Mouse (Mus musculus) lung, postnatal 14 days (tissue): ENCODE data around the gene Zfp574.

Experiments used
- DNase-seq: peaks from one replicate; pipeline ENCODE4 v3.0.0; 2021

The Zfp574 gene

DNA sequence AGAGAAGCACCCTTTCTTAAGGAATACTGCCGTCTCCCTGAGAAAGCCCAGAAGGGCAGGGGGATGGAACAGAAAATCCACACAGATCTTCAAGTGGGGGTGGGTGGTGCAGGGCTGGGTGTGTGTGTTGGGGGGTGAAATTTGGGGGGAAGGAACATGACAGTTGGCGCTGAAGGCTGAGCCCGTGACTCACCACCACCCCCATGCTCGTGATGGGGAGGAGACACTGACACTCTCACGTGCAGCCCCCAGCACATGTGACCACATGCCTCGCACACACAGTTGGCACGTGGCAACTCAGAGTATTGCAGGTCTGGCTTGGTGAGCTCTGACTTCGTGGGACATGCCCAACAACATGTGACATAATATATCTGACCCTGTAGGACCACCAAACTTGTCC is 1.6 kb downstream of the Zfp574 start:
- DNase-seq, result no peak

DNA sequence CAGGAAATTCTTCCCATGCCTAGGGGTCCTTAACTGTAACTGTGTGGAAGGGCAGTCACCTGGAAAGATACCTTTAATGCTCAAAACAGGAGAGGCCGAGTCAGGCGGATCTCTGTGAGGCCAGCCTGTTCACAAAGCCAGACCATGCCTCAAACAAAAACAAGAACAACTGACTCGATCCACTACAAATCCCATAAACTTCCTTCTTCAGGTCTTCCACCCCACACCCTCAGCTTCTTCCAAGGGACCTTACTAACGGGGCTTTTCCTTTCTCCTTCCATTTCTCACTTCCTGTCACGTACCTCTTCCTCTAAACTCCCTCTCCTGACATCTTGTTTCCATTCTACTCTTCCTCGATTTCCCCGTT is 3.9 kb downstream of the Zfp574 start:
- no peak for DNase-seq

DNA sequence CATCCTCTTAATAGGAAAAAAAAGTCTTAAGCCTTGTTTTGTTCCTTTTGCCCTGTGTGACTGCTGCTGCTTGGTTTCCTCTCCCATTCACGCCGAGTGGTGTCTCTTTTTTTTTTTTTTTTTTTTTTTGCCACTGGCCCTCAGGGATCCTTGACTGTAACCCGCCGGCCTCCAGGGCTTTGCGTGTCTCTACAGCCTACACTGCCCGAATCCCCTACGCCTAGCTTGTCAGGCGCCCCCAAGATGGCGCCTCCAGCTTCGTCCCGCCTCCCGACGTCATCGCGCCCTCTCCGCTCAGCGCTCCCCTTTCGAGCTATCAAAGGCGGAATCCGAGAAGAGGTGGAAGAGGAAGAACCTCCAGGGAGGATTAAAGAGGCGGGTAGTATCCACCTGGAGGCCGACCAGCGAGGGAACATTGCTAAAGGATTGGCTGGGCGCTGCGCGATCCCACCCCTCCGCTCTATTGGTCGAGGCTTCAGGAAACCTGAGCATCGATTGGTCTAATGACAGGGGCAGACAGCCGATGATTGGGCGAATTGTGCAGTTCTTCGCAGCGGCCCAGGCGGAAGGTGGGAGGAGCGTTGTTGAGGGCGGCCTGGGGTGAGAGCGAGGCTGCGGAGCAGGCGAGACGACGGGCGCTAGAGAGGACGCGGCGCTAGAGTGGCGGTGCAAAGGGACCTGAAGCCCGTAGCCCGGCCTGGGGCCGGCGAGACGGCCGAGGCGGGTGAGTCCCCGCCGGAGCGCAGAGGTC is 4.5 kb downstream of the Zfp574 start:
- peak; percentile 94 for DNase-seq

DNA sequence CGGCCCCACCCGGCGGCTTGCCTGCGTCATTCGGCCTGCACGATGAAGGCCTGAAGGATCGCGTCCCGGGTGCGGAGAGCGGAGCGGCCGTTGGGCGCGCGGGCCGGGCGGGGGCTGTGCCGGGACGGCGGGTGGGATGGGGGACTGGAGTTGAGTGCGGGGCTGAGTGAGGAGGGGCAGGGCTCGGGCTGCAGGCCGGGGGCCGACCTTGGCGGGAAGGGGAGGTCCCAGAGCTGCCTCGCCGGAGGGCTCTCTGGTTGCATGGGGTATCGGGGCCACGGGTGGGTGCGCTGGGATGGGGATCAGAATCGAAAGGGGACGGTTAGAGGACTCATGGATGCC is 5.0 kb downstream of the Zfp574 start:
- DNase-seq, result no peak

DNA sequence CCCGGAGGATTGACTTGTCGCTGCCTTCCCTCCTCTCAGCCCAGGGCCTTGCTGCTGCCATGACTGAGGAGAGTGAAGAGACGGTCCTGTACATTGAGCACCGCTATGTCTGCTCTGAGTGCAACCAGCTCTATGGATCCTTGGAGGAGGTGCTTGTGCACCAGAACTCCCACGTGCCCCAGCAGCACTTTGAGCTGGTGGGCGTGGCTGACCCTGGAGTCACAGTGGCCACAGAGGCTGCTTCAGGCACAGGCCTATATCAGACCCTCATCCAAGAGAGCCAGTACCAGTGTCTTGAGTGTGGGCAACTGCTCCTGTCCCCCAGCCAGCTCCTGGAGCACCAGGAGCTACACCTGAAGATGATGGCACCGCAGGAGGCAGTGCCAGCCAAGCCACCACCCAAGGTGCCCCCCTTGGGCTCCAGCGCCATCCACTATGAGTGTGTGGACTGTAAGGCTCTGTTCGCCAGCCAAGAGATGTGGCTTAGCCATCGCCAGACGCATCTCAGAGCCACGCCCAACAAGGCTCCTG is 7.2 kb downstream of the Zfp574 start:
- DNase-seq, result no peak

- no peak for DNase-seq
These were observed 8.1 kb downstream of the Zfp574 start for GRCm38 (mm10) chr7:25080431-25080830.

GRCm38 (mm10) chr7:25082510-25082909 is 10.1 kb downstream of the Zfp574 start:
- DNase-seq, result peak; percentile 56

GRCm38 (mm10) chr7:25084621-25085020 is 12.3 kb downstream of the Zfp574 start:
- peak; percentile 13 for DNase-seq

DNA sequence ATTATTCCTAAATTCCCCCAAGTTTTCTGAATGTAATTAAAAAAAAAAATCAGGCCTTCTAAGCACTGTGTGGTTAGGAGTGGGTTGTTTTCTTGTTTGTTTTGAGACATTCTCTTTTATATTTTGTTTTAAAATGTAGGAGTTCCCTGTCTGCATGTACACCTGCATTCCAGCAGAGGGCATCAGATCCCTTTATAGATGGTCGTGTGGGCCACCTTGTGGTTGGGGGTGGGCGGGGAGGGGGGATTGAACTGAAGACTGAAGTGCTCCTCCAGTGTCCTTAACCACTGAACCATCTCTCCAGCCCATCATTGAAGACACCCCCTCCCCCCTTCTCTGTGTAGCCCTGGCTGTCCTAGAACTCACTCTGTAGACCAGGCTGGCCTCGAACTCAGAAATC is 14.3 kb downstream of the Zfp574 start:
- DNase-seq, result no peak

DNA sequence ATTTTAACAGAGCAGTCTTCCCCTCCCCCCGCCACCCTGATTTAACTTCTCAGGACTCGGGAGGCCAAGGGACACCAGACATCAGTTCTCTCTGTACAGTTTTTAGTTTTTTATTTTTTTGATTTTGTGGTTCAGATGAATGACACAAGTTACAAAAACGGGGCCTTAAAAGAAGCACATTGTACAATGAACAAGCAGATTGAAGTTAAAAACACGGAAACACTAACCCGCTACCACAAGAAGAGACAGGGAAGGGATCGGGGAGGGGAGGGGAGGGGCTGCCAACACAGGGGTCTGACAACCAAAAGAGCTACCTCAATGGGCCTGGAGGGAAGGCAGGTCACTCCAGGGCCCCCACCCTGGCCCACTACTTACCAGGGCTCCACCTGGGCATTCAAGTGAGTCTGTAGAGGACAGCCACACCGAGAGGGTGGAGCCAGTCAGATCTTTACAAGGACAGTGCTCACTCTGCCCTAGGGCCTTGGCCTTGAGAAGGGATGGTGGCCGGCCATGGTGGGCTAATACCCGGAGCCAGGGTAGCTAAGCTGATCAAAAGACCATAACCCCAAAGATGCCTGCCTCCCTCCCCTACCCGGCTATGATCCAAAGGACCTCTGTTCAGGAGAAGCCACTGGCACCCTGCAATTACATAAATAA is 15.0 kb downstream of the Zfp574 start:
- no peak for DNase-seq

DNA sequence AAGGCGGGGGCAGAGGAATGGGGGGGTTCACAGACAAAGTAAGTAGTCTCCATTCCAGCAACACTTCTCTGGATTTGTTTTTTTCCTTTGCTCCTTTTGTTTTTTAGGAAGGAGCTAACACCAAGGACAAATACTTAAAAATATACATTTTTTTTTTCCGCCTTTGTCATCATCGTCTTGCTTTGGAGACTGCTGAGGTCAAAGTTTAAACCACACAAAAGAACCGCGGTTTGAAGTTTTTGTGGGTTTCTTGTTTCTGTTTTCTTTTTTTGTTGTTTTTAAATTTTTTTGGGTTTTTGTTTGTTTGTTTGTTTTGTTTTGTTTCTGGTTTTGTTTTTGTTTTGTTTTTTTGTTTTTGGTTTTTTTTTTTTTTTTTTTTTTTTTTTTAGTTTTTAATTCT is 15.6 kb downstream of the Zfp574 start:
- DNase-seq, result no peak

- no peak for DNase-seq
These were observed 16.2 kb downstream of the Zfp574 start for GRCm38 (mm10) chr7:25088531-25088930.

GRCm38 (mm10) chr7:25088968-25089367 is 16.6 kb downstream of the Zfp574 start:
- no peak for DNase-seq

- DNase-seq, result no peak
These were observed 17.5 kb downstream of the Zfp574 start for GRCm38 (mm10) chr7:25089875-25090274.

GRCm38 (mm10) chr7:25098169-25098568 is 25.8 kb downstream of the Zfp574 start:
- DNase-seq, result no peak

DNA sequence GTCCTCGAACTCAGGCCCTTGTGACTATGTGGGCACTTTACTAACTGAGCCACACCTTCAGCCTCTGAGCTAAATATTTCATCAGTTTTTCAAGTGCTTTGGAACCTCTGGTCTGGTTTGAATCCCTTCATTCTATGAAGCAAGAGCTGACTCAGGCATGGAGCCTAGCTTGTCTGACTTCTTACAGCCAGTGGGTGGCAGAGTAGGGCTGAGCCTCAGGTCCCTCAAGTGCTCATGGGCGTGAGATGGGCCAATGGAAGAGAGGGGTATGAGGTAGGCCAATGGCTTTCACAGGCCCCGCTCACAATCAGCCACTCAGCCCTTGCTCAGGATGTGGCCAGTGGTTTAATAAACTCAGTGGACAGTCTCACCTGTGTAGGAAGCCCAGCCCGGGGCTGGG is 27.2 kb downstream of the Zfp574 start:
- no peak for DNase-seq

GRCm38 (mm10) chr7:25105411-25106160 is 33.2 kb downstream of the Zfp574 start:
- peak; percentile 81 for DNase-seq

GRCm38 (mm10) chr7:25106790-25107502 is 34.6 kb downstream of the Zfp574 start:
- DNase-seq, result no peak

GRCm38 (mm10) chr7:25109355-25109754 is 37.0 kb downstream of the Zfp574 start:
- DNase-seq, result no peak

DNA sequence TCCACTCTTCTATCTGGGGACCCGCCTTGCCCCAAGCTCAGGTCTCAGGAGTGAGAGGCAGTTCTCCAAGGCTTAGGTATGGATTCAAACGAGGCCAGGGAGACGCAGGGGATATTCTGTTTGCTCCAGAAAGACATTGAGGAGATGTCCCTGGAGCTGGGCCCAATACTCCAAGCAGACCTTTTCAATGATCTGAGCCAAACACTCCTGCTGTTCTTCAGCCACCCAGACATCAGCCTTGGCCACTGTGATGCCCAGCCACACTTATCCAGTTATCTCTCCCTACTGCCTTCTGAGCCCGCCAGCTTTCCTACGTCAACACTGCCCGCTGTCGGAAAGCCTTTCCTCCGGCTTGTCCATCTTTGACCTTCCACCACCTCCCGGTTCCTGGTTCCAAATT is 38.0 kb downstream of the Zfp574 start:
- DNase-seq, result no peak

GRCm38 (mm10) chr7:25112178-25112955 is 40.0 kb downstream of the Zfp574 start:
- no peak for DNase-seq

- DNase-seq, result no peak
These were observed 40.7 kb downstream of the Zfp574 start for GRCm38 (mm10) chr7:25112956-25113603.
